Mouse (Mus musculus): Measurements from ENCODE around the gene Phox2b. TPM values are rescaled to one million over a fixed set of nuclear protein-coding genes. Genes with fewer than 3 reads are reported as not detected.
A peak's percentile ranks its signal among the peaks of the same experiment; 100 is the strongest.

The Phox2b gene
- total RNA-seq (2014; rRNA removed) (0.99 and 3.1 TPM in 2 replicates), polyA plus RNA-seq (2015; fragmentation: Nextera tagmentation; extraction: Ambion mirVana) (0.20 and 0.21 TPM in 2 replicates)

DNA sequence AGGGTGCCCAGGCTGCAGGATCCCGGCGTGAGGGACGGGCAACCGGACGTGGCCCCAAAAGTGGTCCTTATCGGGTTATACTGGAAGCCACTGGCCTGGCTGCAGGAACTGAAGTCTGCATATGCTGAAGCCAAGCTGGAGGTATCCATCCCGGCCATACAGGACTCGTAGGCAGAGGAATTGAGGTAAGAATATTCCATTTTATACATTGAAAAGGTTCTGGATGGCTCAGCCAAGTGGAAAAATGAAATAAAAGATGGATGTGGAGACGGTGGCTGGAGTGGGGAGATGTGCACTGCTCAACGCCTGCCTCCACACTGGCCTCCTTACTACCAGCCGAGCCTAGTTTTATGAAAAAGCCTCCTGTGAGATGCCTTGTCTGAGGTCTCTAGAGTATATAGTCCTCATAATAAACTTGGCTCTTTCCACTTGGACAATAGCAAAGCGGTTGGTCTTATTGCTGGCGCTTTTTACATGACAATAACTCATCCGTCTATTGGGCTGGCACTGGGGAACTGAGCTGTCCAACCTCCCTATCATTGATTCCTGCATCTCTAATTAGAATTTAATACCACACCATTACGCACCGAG lies at the start of gene Phox2b:
Gene Phox2b, minus strand, starts transcription at position 569 of the 591 bp plus-strand sequence.
- H3K4me2 ChIP-seq (ENCODE audit: low read depth, low read length, poor library complexity, severe bottlenecking): no peak within 1 kb of the TSS
- ATAC-seq (ENCODE audit: low FRiP score): no peak
- no peaks in the 10 kb centered on the region for H3K9me3 ChIP-seq (ENCODE audit: low read length)
- no peak within 1 kb of the TSS for H3K9ac ChIP-seq (replicated peaks; ENCODE audit: low read length, poor library complexity, severe bottlenecking)
- H3K27me3 ChIP-seq (ENCODE audit: insufficient read depth, low read length): peaks cover 67% of the 10 kb centered on the region
- WGBS: 1% methylated on average over 16 of the region's 16 CpGs
- H3K27ac ChIP-seq (ENCODE audit: low read depth, low read length): no peak within 1 kb of the TSS
- no peak for TF ChIP-seq CTCF (IDR thresholded peaks at IDR 0.05)
- H3K4me1 ChIP-seq (ENCODE audit: insufficient read depth, low read length): no peaks in the 10 kb centered on the region
- no peak within 1 kb of the TSS for H3K4me3 ChIP-seq (ENCODE audit: low read depth, low read length)
- DNase-seq (ENCODE audit: low spot score): no peak
- no peaks in the 10 kb centered on the region for H3K36me3 ChIP-seq (ENCODE audit: insufficient read depth, low read length)

DNA sequence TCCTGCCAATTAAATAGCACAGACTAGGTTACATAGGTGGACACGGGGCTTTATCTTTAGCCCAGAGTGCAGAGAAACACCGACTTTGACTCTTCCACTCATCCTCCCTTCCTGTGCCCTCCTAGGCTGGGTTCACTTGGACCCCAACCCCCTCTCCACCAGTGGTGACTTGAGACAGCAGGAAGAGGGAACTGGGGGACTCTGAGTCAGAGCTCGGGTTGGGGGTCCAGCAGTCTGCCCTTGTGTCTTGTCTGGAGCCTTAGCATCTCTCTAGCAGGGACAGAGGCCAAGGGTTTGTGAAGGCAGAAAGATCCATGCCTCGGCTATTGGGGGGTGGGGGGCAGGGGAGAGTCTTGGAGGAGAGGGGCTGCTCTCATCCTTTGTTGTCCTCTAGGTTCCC lies 43.5 kb upstream of the Phox2b start:
- no peak for DNase-seq (ENCODE audit: low spot score)
- ATAC-seq (ENCODE audit: low FRiP score): no peak
- WGBS: 71% methylated on average over 4 of the region's 4 CpGs
- Histone ChIP-seq H3K4me1 (ENCODE audit: insufficient read depth, low read length) (no peaks in the 10 kb centered on the region), H3K27ac (ENCODE audit: low read depth, low read length) (no peak overlapping the region), H3K9ac (replicated peaks; ENCODE audit: low read length, poor library complexity, severe bottlenecking) (no peak overlapping the region), H3K9me3 (ENCODE audit: low read length) (no peaks in the 10 kb centered on the region), H3K4me3 (ENCODE audit: low read depth, low read length) (no peak overlapping the region), H3K27me3 (ENCODE audit: insufficient read depth, low read length) (no peaks in the 10 kb centered on the region), H3K4me2 (ENCODE audit: low read depth, low read length, poor library complexity, severe bottlenecking) (no peak overlapping the region), H3K36me3 (ENCODE audit: insufficient read depth, low read length) (no peaks in the 10 kb centered on the region)
- TF ChIP-seq CTCF (IDR thresholded peaks at IDR 0.05): no peak

DNA sequence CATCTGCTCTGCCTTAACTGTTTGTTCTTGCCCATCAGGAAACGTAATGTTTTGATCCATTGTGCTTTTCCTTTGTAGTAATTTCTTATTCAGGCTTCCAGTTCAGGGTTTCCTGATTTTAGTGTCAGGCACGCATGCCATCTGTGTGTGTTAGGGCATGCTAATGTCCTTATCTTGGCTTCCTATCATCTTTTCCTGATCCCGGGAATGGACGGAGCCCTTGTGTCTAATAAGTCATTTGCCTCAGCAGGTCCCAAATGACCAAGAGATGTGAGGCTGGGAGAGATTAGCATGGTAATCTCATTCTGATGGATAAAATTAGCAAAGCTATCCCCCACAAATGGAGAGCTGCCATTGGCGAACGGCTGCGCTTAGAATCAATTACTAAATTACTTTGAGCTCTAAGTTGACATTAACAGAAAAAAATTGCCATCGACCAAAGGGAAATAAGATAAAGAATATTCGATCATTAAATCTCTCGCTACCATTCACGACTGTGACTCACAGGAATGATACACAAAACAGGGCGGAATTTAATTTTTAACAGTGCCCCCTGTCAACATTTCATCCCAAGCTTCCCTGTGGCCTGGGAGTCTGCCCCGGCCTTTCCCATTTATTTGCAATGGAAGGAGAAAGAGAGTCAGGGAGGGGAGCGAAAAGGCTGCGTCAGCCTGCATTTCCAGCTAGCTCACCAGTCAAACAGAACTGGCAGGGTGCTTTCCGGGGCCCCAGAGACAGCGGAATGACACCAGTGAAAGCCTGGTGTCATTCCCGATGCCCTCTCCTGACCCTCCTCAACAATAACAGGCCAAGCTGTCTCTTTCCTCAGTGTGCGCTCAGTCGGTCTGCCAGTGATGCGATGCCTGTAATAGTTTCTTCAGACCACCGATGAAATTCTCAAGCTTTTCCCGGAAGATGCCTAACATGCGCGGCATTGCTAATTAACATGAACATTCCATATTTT lies 40.2 kb upstream of the Phox2b start:
- Histone ChIP-seq H3K36me3 (ENCODE audit: insufficient read depth, low read length) (no peaks in the 10 kb centered on the region), H3K4me2 (ENCODE audit: low read depth, low read length, poor library complexity, severe bottlenecking) (peak overlapping the region; percentile 22; the same call in 1 of the 2 replicates), H3K9ac (replicated peaks; ENCODE audit: low read length, poor library complexity, severe bottlenecking) (no peak overlapping the region), H3K4me3 (ENCODE audit: low read depth, low read length) (no peak overlapping the region), H3K27me3 (ENCODE audit: insufficient read depth, low read length) (no peaks in the 10 kb centered on the region), H3K27ac (ENCODE audit: low read depth, low read length) (no peak overlapping the region), H3K9me3 (ENCODE audit: low read length) (no peaks in the 10 kb centered on the region), H3K4me1 (ENCODE audit: insufficient read depth, low read length) (no peaks in the 10 kb centered on the region)
- DNase-seq (ENCODE audit: low spot score) (no peak), ATAC-seq (ENCODE audit: low FRiP score) (no peak)
- WGBS: 31% methylated on average over 25 of the region's 25 CpGs
- TF ChIP-seq CTCF (IDR thresholded peaks at IDR 0.05): no peak

DNA sequence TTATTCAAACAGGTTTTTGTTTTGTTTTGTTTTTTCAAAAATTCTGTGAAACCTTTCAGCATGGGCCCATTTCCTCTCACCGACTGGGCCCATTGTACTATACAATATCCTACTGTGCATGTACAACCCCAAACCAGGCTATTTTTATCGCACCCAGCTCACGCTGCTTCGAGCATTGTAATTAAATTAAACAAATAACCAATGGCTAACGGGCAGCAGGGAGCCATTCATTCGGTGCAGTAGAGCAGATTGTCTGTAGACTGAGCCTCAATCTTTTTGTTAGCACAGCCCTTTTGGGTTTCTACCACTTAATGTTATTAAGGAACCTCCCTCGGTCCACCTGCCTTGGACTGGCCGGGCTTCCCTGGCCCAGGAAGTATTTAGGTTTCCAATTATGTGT lies 39.5 kb upstream of the Phox2b start:
- Histone ChIP-seq H3K9ac (replicated peaks; ENCODE audit: low read length, poor library complexity, severe bottlenecking) (no peak overlapping the region), H3K4me2 (ENCODE audit: low read depth, low read length, poor library complexity, severe bottlenecking) (no peak overlapping the region), H3K27me3 (ENCODE audit: insufficient read depth, low read length) (no peaks in the 10 kb centered on the region), H3K27ac (ENCODE audit: low read depth, low read length) (no peak overlapping the region), H3K9me3 (ENCODE audit: low read length) (no peaks in the 10 kb centered on the region), H3K4me3 (ENCODE audit: low read depth, low read length) (no peak overlapping the region), H3K36me3 (ENCODE audit: insufficient read depth, low read length) (no peaks in the 10 kb centered on the region), H3K4me1 (ENCODE audit: insufficient read depth, low read length) (no peaks in the 10 kb centered on the region)
- DNase-seq (ENCODE audit: low spot score): peak; percentile 33
- ATAC-seq (ENCODE audit: low FRiP score): no peak
- WGBS: 10% methylated on average over 8 of the region's 8 CpGs
- TF ChIP-seq CTCF (IDR thresholded peaks at IDR 0.05): no peak

DNA sequence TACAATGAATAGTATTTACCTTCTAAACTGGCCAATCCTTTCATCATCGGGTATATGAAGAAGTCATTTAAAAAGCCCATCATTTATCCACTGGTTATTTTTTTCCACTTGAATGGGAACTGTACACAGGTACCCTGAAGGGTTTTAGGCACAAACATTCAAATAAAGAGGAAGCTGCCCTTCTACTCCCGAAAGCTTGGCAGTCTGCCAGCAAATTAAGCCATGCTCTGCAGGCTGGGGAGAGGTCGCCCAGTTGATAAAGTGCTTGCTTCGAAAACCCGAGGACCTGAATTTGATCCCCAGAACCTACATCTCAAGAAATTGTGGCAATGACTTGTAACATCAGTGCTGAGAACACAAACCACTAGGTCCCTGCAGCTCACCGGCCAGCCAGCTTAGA lies 35.6 kb upstream of the Phox2b start:
- H3K9me3 ChIP-seq (ENCODE audit: low read length): no peaks in the 10 kb centered on the region
- no peak overlapping the region for H3K27ac ChIP-seq (ENCODE audit: low read depth, low read length)
- no peaks in the 10 kb centered on the region for H3K27me3 ChIP-seq (ENCODE audit: insufficient read depth, low read length)
- H3K4me1 ChIP-seq (ENCODE audit: insufficient read depth, low read length): no peaks in the 10 kb centered on the region
- H3K36me3 ChIP-seq (ENCODE audit: insufficient read depth, low read length): no peaks in the 10 kb centered on the region
- no peak overlapping the region for H3K4me2 ChIP-seq (ENCODE audit: low read depth, low read length, poor library complexity, severe bottlenecking)
- ATAC-seq (ENCODE audit: low FRiP score): no peak
- no peak overlapping the region for H3K4me3 ChIP-seq (ENCODE audit: low read depth, low read length)
- H3K9ac ChIP-seq (replicated peaks; ENCODE audit: low read length, poor library complexity, severe bottlenecking): no peak overlapping the region
- 37% methylated on average over 6 of the region's 6 CpGs for WGBS
- no peak for TF ChIP-seq CTCF (IDR thresholded peaks at IDR 0.05)
- DNase-seq (ENCODE audit: low spot score): no peak

DNA sequence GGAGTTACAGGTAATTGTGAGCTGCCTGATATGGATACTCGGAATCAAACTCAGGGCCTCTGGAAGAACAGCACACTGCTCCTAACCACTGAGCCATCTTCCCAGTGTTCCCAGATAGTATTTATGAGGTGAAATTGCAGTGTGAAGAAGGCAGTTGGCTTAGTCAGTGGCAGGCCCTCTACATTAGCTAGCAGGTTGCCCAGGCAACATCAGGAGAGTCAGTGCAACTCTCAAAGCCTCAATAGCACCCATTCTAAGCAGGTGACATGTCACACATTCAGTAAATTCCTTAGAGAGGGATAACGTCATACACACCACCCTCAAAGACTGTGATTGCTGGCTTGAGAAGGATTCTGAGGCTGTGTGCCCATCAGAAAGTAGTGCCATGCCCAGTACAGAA lies 32.6 kb upstream of the Phox2b start:
- H3K9me3 ChIP-seq (ENCODE audit: low read length): no peaks in the 10 kb centered on the region
- 57% methylated on average over 2 of the region's 2 CpGs for WGBS
- no peaks in the 10 kb centered on the region for H3K27me3 ChIP-seq (ENCODE audit: insufficient read depth, low read length)
- no peaks in the 10 kb centered on the region for H3K4me1 ChIP-seq (ENCODE audit: insufficient read depth, low read length)
- no peak overlapping the region for H3K27ac ChIP-seq (ENCODE audit: low read depth, low read length)
- ATAC-seq (ENCODE audit: low FRiP score): no peak
- no peak for DNase-seq (ENCODE audit: low spot score)
- H3K9ac ChIP-seq (replicated peaks; ENCODE audit: low read length, poor library complexity, severe bottlenecking): no peak overlapping the region
- no peak overlapping the region for H3K4me3 ChIP-seq (ENCODE audit: low read depth, low read length)
- H3K36me3 ChIP-seq (ENCODE audit: insufficient read depth, low read length): no peaks in the 10 kb centered on the region
- no peak for TF ChIP-seq CTCF (IDR thresholded peaks at IDR 0.05)
- no peak overlapping the region for H3K4me2 ChIP-seq (ENCODE audit: low read depth, low read length, poor library complexity, severe bottlenecking)

All from midbrain, postnatal 0 days (tissue).